Mouse (Mus musculus) midbrain, embryonic 16.5 days (tissue): ENCODE results near the gene Trappc6a. TPM values are rescaled to one million over a fixed set of nuclear protein-coding genes. Genes with fewer than 3 reads are reported as not detected.
A peak's percentile ranks its signal among the peaks of the same experiment; 100 is the strongest.

Experiments used
- ATAC-seq: fragments of 200-750 bp; cut with Nextera tagmentation; 2 replicates; pipeline ENCODE4 v1.8.0; 2017; ENCODE audit warnings: moderate TSS enrichment
- H3K27ac ChIP-seq: fragments of 300-500 bp; sonication (generic); 2 replicates; pipeline ENCODE4 v1.5.1; 2014; ENCODE audit warnings: mild to moderate bottlenecking, low read length, mixed read lengths
- H3K27me3 ChIP-seq: fragments of 300-500 bp; sonication (generic); 2 replicates; pipeline ENCODE4 v1.6.1; 2014; ENCODE audit warnings: low read depth, low read length, mixed read lengths; ENCODE audit not compliant: control insufficient read depth, insufficient read depth
- H3K36me3 ChIP-seq: fragments of 300-500 bp; sonication (generic); 2 replicates; pipeline ENCODE4 v1.6.1; 2014; ENCODE audit warnings: mild to moderate bottlenecking, low read length, moderate library complexity, mixed read lengths; ENCODE audit not compliant: control insufficient read depth, insufficient read depth
- H3K4me1 ChIP-seq: fragments of 300-500 bp; sonication (generic); 2 replicates; pipeline ENCODE4 v1.6.1; 2014; ENCODE audit warnings: mild to moderate bottlenecking, low read length, mixed read lengths; ENCODE audit not compliant: control insufficient read depth, insufficient read depth
- H3K4me2 ChIP-seq: fragments of 300-500 bp; sonication (generic); 2 replicates; pipeline ENCODE4 v1.6.1; 2014; ENCODE audit warnings: mild to moderate bottlenecking, low read length, mixed read lengths
- H3K4me3 ChIP-seq: fragments of 300-500 bp; sonication (generic); 2 replicates; pipeline ENCODE4 v1.5.1; 2014; ENCODE audit warnings: low read depth, mild to moderate bottlenecking, low read length, moderate library complexity, mixed read lengths
- H3K9ac ChIP-seq: fragments of 300-500 bp; sonication (generic); 2 replicates; pipeline ENCODE4 v1.6.1; 2014; ENCODE audit warnings: low read depth, low read length, mixed read lengths
- H3K9me3 ChIP-seq: fragments of 300-500 bp; sonication (generic); replicated peaks from 2 replicates; pipeline ENCODE4 v1.6.1; 2014; ENCODE audit warnings: mild to moderate bottlenecking, low read length, mixed read lengths; ENCODE audit not compliant: control insufficient read depth, poor library complexity, severe bottlenecking
- WGBS: fragments of 180-500 bp; shearing (Covaris S2); extraction: QIAGEN DNeasy Blood & Tissue Kit; methylation state at CpG from one replicate; pipeline ENCODE4 v1.1.7; 2014; 5-methylcytosine and 5-hydroxymethylcytosine counted together
- polyA plus RNA-seq: library from polyadenylated mRNA; unstranded; fragments of >200 nt; fragmentation: Nextera tagmentation; extraction: Ambion mirVana; gene quantifications from 2 replicates; pipeline ENCODE4 v1.2.1, GENCODE M21; 2015

The Trappc6a gene
- polyA plus RNA-seq, 1 experiment from 2014 or later: 30.5 TPM

- Histone ChIP-seq H3K9me3 (no peaks in the 10 kb centered on the region), H3K9ac (peak overlapping the region; percentile 98), H3K27ac (peak overlapping the region; percentile 96), H3K36me3 (peaks cover 17% of the 10 kb centered on the region), H3K4me1 (peaks cover 43% of the 10 kb centered on the region), H3K4me2 (peak overlapping the region; percentile 97), H3K27me3 (no peaks in the 10 kb centered on the region), H3K4me3 (peak overlapping the region; percentile 98)
- under 1% methylated on average over 91 of the region's 102 CpGs for WGBS
- ATAC-seq: peak; percentile 82
Observed at GRCm38 (mm10) chr7:19561765-19562642, 53.8 kb downstream of the Trappc6a start.

GRCm38 (mm10) chr7:19562643-19563410, 54.6 kb downstream of the Trappc6a start, which contains the start of gene Ppp1r37:
Gene Ppp1r37, minus strand, starts transcription at chr7:19563076.
- peak within 1 kb of the TSS; percentile 96 for H3K27ac ChIP-seq
- no peaks in the 10 kb centered on the region for H3K9me3 ChIP-seq
- no peaks in the 10 kb centered on the region for H3K27me3 ChIP-seq
- H3K4me1 ChIP-seq: peaks cover 42% of the 10 kb centered on the region
- H3K9ac ChIP-seq: peak within 1 kb of the TSS; percentile 98
- peak within 1 kb of the TSS; percentile 98 for H3K4me3 ChIP-seq
- ATAC-seq: peak; percentile 64
- H3K36me3 ChIP-seq: peaks cover 17% of the 10 kb centered on the region
- WGBS: 2% methylated on average over 19 of the region's 19 CpGs
- peak within 1 kb of the TSS; percentile 97 for H3K4me2 ChIP-seq

GRCm38 (mm10) chr7:19563884-19564283, 55.7 kb downstream of the Trappc6a start:
- no peak for ATAC-seq
- H3K4me1 ChIP-seq: peaks cover 32% of the 10 kb centered on the region
- H3K4me3 ChIP-seq: no peak overlapping the region
- no peaks in the 10 kb centered on the region for H3K9me3 ChIP-seq
- 93% methylated on average over 3 of the region's 3 CpGs for WGBS
- H3K27ac ChIP-seq: no peak overlapping the region
- H3K36me3 ChIP-seq: peaks cover 17% of the 10 kb centered on the region
- H3K27me3 ChIP-seq: no peaks in the 10 kb centered on the region
- no peak overlapping the region; the same call in 1 of the 2 replicates for H3K9ac ChIP-seq
- H3K4me2 ChIP-seq: no peak overlapping the region

- H3K27me3 ChIP-seq: no peaks in the 10 kb centered on the region
- ATAC-seq: no peak
- no peak overlapping the region for H3K27ac ChIP-seq
- no peak overlapping the region for H3K4me2 ChIP-seq
- H3K4me3 ChIP-seq: no peak overlapping the region
- peaks cover 19% of the 10 kb centered on the region for H3K36me3 ChIP-seq
- 94% methylated on average over 4 of the region's 4 CpGs for WGBS
- no peaks in the 10 kb centered on the region for H3K9me3 ChIP-seq
- no peak overlapping the region for H3K9ac ChIP-seq
- H3K4me1 ChIP-seq: peaks cover 26% of the 10 kb centered on the region
Observed at GRCm38 (mm10) chr7:19564455-19564854, 56.3 kb downstream of the Trappc6a start.

Other genes starting within 250 kb of the Trappc6a start
- gene Vasp, start 236.6 kb upstream of the Trappc6a start, polyA plus RNA-seq: 35.5 and 40.9 TPM in 2 replicates
- gene Ppm1n, start 228.3 kb upstream of the Trappc6a start, polyA plus RNA-seq: 1.5 and 1.6 TPM in 2 replicates
- 111 and 114 TPM in 2 replicates for gene Rtn2, start 225.8 kb upstream of the Trappc6a start, polyA plus RNA-seq
- 0.06 TPM in 2 replicates for gene Fosb, start 198.3 kb upstream of the Trappc6a start, polyA plus RNA-seq
- 80.1 and 82.4 TPM in 2 replicates for gene Ercc1, start 163.6 kb upstream of the Trappc6a start, polyA plus RNA-seq
- 24.1 and 24.6 TPM in 2 replicates for gene Cd3eap, start 148.9 kb upstream of the Trappc6a start, polyA plus RNA-seq
- gene Ppp1r13l, start 148.6 kb upstream of the Trappc6a start, polyA plus RNA-seq: 2.0 and 2.8 TPM in 2 replicates
- gene Ercc2, start 126.4 kb upstream of the Trappc6a start, polyA plus RNA-seq: 28.0 and 29.5 TPM in 2 replicates
- gene Klc3, start 104.3 kb upstream of the Trappc6a start, polyA plus RNA-seq: 1.4 and 1.7 TPM in 2 replicates
- 0.25 and 0.35 TPM in 2 replicates for gene Ckm, start 103.6 kb upstream of the Trappc6a start, polyA plus RNA-seq
- gene Mark4, start 49.6 kb upstream of the Trappc6a start, polyA plus RNA-seq: 14.8 and 16.2 TPM in 2 replicates
- gene Exoc3l2, start 45.1 kb upstream of the Trappc6a start, polyA plus RNA-seq: 0.12 and 0.45 TPM in 2 replicates
- gene Bloc1s3, start within 50 bp of the Trappc6a start, polyA plus RNA-seq: 3.9 and 4.2 TPM in 2 replicates
- gene Nkpd1, start 9.4 kb downstream of the Trappc6a start, polyA plus RNA-seq: 0.88 and 0.92 TPM in 2 replicates
- 34.7 and 37.8 TPM in 2 replicates for gene Ppp1r37, start 54.7 kb downstream of the Trappc6a start, polyA plus RNA-seq
- gene Zfp296, start 68.9 kb downstream of the Trappc6a start, polyA plus RNA-seq: 0.11 and 0.14 TPM in 2 replicates
- 143 and 145 TPM in 2 replicates for gene Gemin7, start 69.2 kb downstream of the Trappc6a start, polyA plus RNA-seq
- gene Clasrp, start 96.1 kb downstream of the Trappc6a start, polyA plus RNA-seq: 58.6 TPM in 2 replicates
- gene Relb, start 121.0 kb downstream of the Trappc6a start, polyA plus RNA-seq: 6.1 and 6.5 TPM in 2 replicates
- 120 and 122 TPM in 2 replicates for gene Clptm1, start 156.6 kb downstream of the Trappc6a start, polyA plus RNA-seq
- not detected in 2 replicates for gene Apoc2, start 169.5 kb downstream of the Trappc6a start, polyA plus RNA-seq
- gene Gm44805, start 173.0 kb downstream of the Trappc6a start, polyA plus RNA-seq: not detected in 2 replicates
- gene Apoc4, start 173.1 kb downstream of the Trappc6a start, polyA plus RNA-seq: not detected in 2 replicates
- gene Apoc1, start 184.3 kb downstream of the Trappc6a start, polyA plus RNA-seq: 0.96 and 1.0 TPM in 2 replicates
- gene Apoe, start 190.8 kb downstream of the Trappc6a start, polyA plus RNA-seq: 350 and 686 TPM in 2 replicates
- gene Tomm40, start 207.0 kb downstream of the Trappc6a start, polyA plus RNA-seq: 113 and 118 TPM in 2 replicates
- gene Nectin2, start 242.1 kb downstream of the Trappc6a start, polyA plus RNA-seq: 55.3 and 56.7 TPM in 2 replicates